8 mouse cellular contexts compared by ENCODE assay signal in the genomic region with DNA sequence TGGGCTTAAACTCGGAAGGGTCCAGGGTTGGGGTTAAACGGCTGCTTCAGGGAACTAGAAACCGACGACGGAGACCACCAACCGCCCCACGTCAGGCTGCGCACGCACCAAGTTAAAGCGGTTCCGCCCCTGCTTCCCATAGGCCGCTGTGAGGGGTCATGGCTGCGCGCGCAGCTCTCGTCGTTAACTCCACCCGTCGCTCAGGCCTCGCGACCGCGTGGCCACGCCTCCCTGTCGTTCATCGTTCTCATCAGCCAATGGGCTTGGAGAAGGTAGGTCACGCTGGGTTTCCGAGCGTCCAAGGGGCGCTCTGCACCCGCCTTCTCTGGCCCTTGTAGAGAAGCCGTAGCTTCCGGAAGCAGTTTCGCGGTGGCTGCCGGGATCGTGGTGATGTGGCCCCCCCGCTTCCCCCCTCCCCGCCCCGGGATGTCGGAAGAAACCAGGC. TPM values are rescaled to one million over a fixed set of nuclear protein-coding genes. Genes with fewer than 3 reads are reported as not detected.
DNase-seq lines count a peak whose midpoint lies in the region; ATAC-seq lines count a peak whose summit lies in the region.

A gene (minus strand): TSS at position 153 of the 445 bp plus-strand sequence.

- peak; percentile 100 for DNase-seq in CD4-positive, CD25-positive, alpha-beta regulatory T cell, adult 2 months (ENCODE audit: low read depth, low spot score)
- peak; percentile 89 for DNase-seq in fat pad, adult 2 months (ENCODE audit: extremely low read depth, low read depth, low spot score)
- peak; percentile 100 for DNase-seq in kidney, postnatal 10 days
- DNase-seq in natural killer cell, adult 2 months (ENCODE audit: low spot score in 2 of 2): peak; percentile 95 to 97

- H3K4me2 ChIP-seq in heart, embryonic 13.5 days: peak within 1 kb of the TSS; percentile 91
- H3K4me2 ChIP-seq in liver, embryonic 12.5 days: peak within 1 kb of the TSS; percentile 89
- peak within 1 kb of the TSS; percentile 84 for H3K4me2 ChIP-seq in stomach, embryonic 15.5 days

- no peaks in the 10 kb centered on the region for H3K9me3 ChIP-seq in heart, embryonic 13.5 days
- H3K9me3 ChIP-seq in liver, embryonic 12.5 days (replicated peaks): no peaks in the 10 kb centered on the region
- H3K9me3 ChIP-seq in stomach, embryonic 15.5 days: no peaks in the 10 kb centered on the region

- peak within 1 kb of the TSS; percentile 75 for H3K4me3 ChIP-seq in brown adipose tissue, adult 24 weeks (ENCODE audit: insufficient read depth, low read depth, low read length)
- peak within 1 kb of the TSS; percentile 93 for H3K4me3 ChIP-seq in heart, embryonic 13.5 days
- peak within 1 kb of the TSS; percentile 89 for H3K4me3 ChIP-seq in liver, embryonic 12.5 days
- peak within 1 kb of the TSS; percentile 87 for H3K4me3 ChIP-seq in stomach, embryonic 15.5 days (replicated peaks)

- peak within 1 kb of the TSS; percentile 63 for H3K27ac ChIP-seq in brown adipose tissue, adult 24 weeks (replicated peaks; ENCODE audit: low read depth, low read length)
- H3K27ac ChIP-seq in heart, embryonic 13.5 days (replicated peaks): peak within 1 kb of the TSS; percentile 82
- peak within 1 kb of the TSS; percentile 87 for H3K27ac ChIP-seq in liver, embryonic 12.5 days
- peak within 1 kb of the TSS; percentile 68 for H3K27ac ChIP-seq in stomach, embryonic 15.5 days

- H3K9ac ChIP-seq in heart, embryonic 13.5 days: peak within 1 kb of the TSS; percentile 99
- peak within 1 kb of the TSS; percentile 93 for H3K9ac ChIP-seq in liver, embryonic 12.5 days
- peak within 1 kb of the TSS; percentile 91 for H3K9ac ChIP-seq in stomach, embryonic 15.5 days

- peaks cover 44% of the 10 kb centered on the region for H3K36me3 ChIP-seq in heart, embryonic 13.5 days
- H3K36me3 ChIP-seq in liver, embryonic 12.5 days: peaks cover 39% of the 10 kb centered on the region
- H3K36me3 ChIP-seq in stomach, embryonic 15.5 days: peaks cover 13% of the 10 kb centered on the region

- ATAC-seq in heart, embryonic 13.5 days (ENCODE audit: extremely low read depth, insufficient number of reproducible peaks, low FRiP score, low TSS enrichment): peak; percentile 99
- peak; percentile 98 for ATAC-seq in liver, embryonic 12.5 days
- ATAC-seq in stomach, embryonic 15.5 days (ENCODE audit: insufficient read depth, low FRiP score, low read depth): peak; percentile 99

- under 1% methylated on average over 36 of the region's 41 CpGs for WGBS in heart, embryonic 13.5 days
- WGBS in liver, embryonic 12.5 days (ENCODE audit: insufficient replicate concordance): under 1% methylated on average over 39 of the region's 41 CpGs
- under 1% methylated on average over 41 of the region's 41 CpGs for WGBS in stomach, embryonic 15.5 days

- peaks cover 7% of the 10 kb centered on the region for H3K4me1 ChIP-seq in brown adipose tissue, adult 24 weeks (ENCODE audit: control insufficient read depth, insufficient read depth, insufficient read length, low read length)
- peaks cover 27% of the 10 kb centered on the region for H3K4me1 ChIP-seq in heart, embryonic 13.5 days
- peaks cover 42% of the 10 kb centered on the region for H3K4me1 ChIP-seq in liver, embryonic 12.5 days
- H3K4me1 ChIP-seq in stomach, embryonic 15.5 days: peaks cover 16% of the 10 kb centered on the region

- no peaks in the 10 kb centered on the region for H3K27me3 ChIP-seq in heart, embryonic 13.5 days (replicated peaks)
- H3K27me3 ChIP-seq in liver, embryonic 12.5 days (replicated peaks): no peaks in the 10 kb centered on the region
- H3K27me3 ChIP-seq in stomach, embryonic 15.5 days (replicated peaks): no peaks in the 10 kb centered on the region

RNA-seq across cellular contexts. Expression of the gene that starts here (rescaled TPM):
- polyA plus RNA-seq in brown adipose tissue, adult 24 weeks (2012; ENCODE audit: insufficient read depth, insufficient read length, missing spikeins): 679 and 786 TPM in 2 replicates
- polyA plus RNA-seq in heart, embryonic 13.5 days (2015; fragmentation: Nextera tagmentation; extraction: Ambion mirVana): 286 and 336 TPM in 2 replicates
- 214 and 218 TPM in 2 replicates for polyA plus RNA-seq in liver, embryonic 12.5 days (2016; fragmentation: Nextera tagmentation; extraction: Ambion mirVana)
- 418 and 429 TPM in 2 replicates for polyA plus RNA-seq in stomach, embryonic 15.5 days (2015; fragmentation: Nextera tagmentation; extraction: Ambion mirVana)

Comparison
In these comparisons a context has a peak if more than half of its experiments do, and no peak if none do; other contexts are left out.
1. Peak in every context shown above with its lines: DNase-seq, ATAC-seq, H3K4me3 ChIP-seq and H3K27ac ChIP-seq.